Mouse (Mus musculus) MEL (cell line): ENCODE results near the gene Trmt61a. TPM values are rescaled to one million over a fixed set of nuclear protein-coding genes. Genes with fewer than 3 reads are reported as not detected.

Experiments
- DNase-seq: peaks from one replicate; pipeline ENCODE4 v3.0.0; 2011; ENCODE audit warnings: low read depth, low spot score
- H3K27ac ChIP-seq: 2 replicates; pipeline ENCODE4 v1.5.1; 2012; ENCODE audit warnings: low read depth, mild to moderate bottlenecking, control low read depth, low read length, moderate library complexity; ENCODE audit not compliant: control insufficient read depth
- H3K27me3 ChIP-seq, 2 experiments: fragments of 150-350 bp in 1 of 2; sonication (generic) in 1 of 2; 2 replicates each; pipeline ENCODE4 v1.6.1; 2012; ENCODE audit warnings: low read length in 2 of 2, mild to moderate bottlenecking in 2 of 2, improper control_type of control experiment in 1 of 2, moderate library complexity in 1 of 2; ENCODE audit not compliant: insufficient read depth in 2 of 2, control insufficient read depth in 1 of 2
- H3K36me3 ChIP-seq, 2 experiments: 2 replicates each; pipeline ENCODE4 v1.6.1; 2012 to 2014; ENCODE audit warnings: low read length in 2 of 2, improper control_type of control experiment in 1 of 2, inconsistent platforms in 1 of 2, mild to moderate bottlenecking in 1 of 2; ENCODE audit not compliant: insufficient read depth in 2 of 2, control insufficient read depth in 1 of 2
- H3K4me1 ChIP-seq, 2 experiments: fragments of 150-350 bp in 1 of 2; sonication (generic) in 1 of 2; 2 replicates each; pipeline ENCODE4 v1.6.1; 2012; ENCODE audit warnings: low read length in 2 of 2, improper control_type of control experiment in 1 of 2, mild to moderate bottlenecking in 1 of 2; ENCODE audit not compliant: insufficient read depth in 2 of 2, control insufficient read depth in 1 of 2
- H3K4me3 ChIP-seq, 2 experiments: fragments of 150-350 bp in 1 of 2; sonication (generic) in 1 of 2; 2 replicates each; pipeline ENCODE4 v1.5.1; 2012; ENCODE audit warnings: low read depth in 2 of 2, low read length in 2 of 2, mild to moderate bottlenecking in 2 of 2, moderate library complexity in 2 of 2, control low read depth in 1 of 2, improper control_type of control experiment in 1 of 2; ENCODE audit not compliant: control insufficient read depth in 1 of 2, insufficient read depth in 1 of 2
- H3K79me2 ChIP-seq: 2 replicates; pipeline ENCODE4 v1.6.1; 2012; ENCODE audit warnings: mild to moderate bottlenecking, low read length, moderate library complexity; ENCODE audit not compliant: control insufficient read depth, poor library complexity, insufficient read depth
- H3K9ac ChIP-seq: 2 replicates; pipeline ENCODE4 v1.6.1; 2012; ENCODE audit warnings: low read depth, mild to moderate bottlenecking, control low read depth, low read length, moderate library complexity; ENCODE audit not compliant: control insufficient read depth, poor library complexity, severe bottlenecking
- H3K9me3 ChIP-seq: fragments of 150-350 bp; sonication (generic); replicated peaks from 2 replicates; pipeline ENCODE4 v1.6.1; 2012; ENCODE audit warnings: mild to moderate bottlenecking, low read length, improper control_type of control experiment, moderate library complexity; ENCODE audit not compliant: insufficient read depth
- BHLHE40 ChIP-seq: IDR thresholded peaks from 2 replicates; pipeline ENCODE4 v1.6.1; 2012; ENCODE audit warnings: low read depth, mild to moderate bottlenecking, inconsistent platforms, low read length, improper control_type of control experiment, borderline replicate concordance
- CHD1 ChIP-seq: IDR thresholded peaks from 2 replicates; pipeline ENCODE4 v1.6.1; 2012; ENCODE audit warnings: low read depth, mild to moderate bottlenecking, inconsistent platforms, low read length, improper control_type of control experiment
- CTCF ChIP-seq, 3 experiments: IDR thresholded peaks in 2 of 3; conservative IDR thresholded peaks in 1 of 3; 2 replicates each; pipeline ENCODE4 v1.5.1; 2011 to 2012; ENCODE audit warnings: low read length in 3 of 3, low read depth in 2 of 3, mild to moderate bottlenecking in 2 of 3, improper control_type of control experiment in 1 of 3, inconsistent platforms in 1 of 3, mixed read lengths in 1 of 3, moderate library complexity in 1 of 3; ENCODE audit not compliant: control insufficient read depth in 1 of 3, insufficient read depth in 1 of 3, poor library complexity in 1 of 3, severe bottlenecking in 1 of 3
- E2F4 ChIP-seq: IDR thresholded peaks from 2 replicates; pipeline ENCODE4 v1.6.1; 2011; ENCODE audit warnings: low read depth, low read length, improper control_type of control experiment, borderline replicate concordance
- ELF1 ChIP-seq: IDR thresholded peaks from 2 replicates; pipeline ENCODE4 v1.6.1; 2014; ENCODE audit warnings: low read depth, mild to moderate bottlenecking, inconsistent platforms, low read length, improper control_type of control experiment, moderate library complexity
- EP300 ChIP-seq, 2 experiments: IDR thresholded peaks; 2 replicates each; pipeline ENCODE4 v1.6.1; 2011; ENCODE audit warnings: improper control_type of control experiment in 2 of 2, low read length in 2 of 2, low read depth in 1 of 2, mild to moderate bottlenecking in 1 of 2
- ETS1 ChIP-seq: IDR thresholded peaks from 2 replicates; pipeline ENCODE4 v1.6.1; 2012; ENCODE audit warnings: low read depth, mild to moderate bottlenecking, inconsistent platforms, low read length, improper control_type of control experiment, moderate library complexity
- GABPA ChIP-seq: IDR thresholded peaks from 2 replicates; pipeline ENCODE4 v1.6.1; 2012; ENCODE audit warnings: low read depth, mild to moderate bottlenecking, inconsistent platforms, low read length, improper control_type of control experiment, moderate library complexity
- GATA1 ChIP-seq: IDR thresholded peaks from 2 replicates; pipeline ENCODE4 v1.6.1; 2011; ENCODE audit warnings: low read depth, low read length, improper control_type of control experiment
- HCFC1 ChIP-seq: IDR thresholded peaks from 2 replicates; pipeline ENCODE4 v1.6.1; 2012; ENCODE audit warnings: low read depth, mild to moderate bottlenecking, inconsistent platforms, low read length, improper control_type of control experiment, moderate library complexity
- MAFK ChIP-seq: IDR thresholded peaks from 2 replicates; pipeline ENCODE4 v1.6.1; 2011; ENCODE audit warnings: low read depth, mild to moderate bottlenecking, low read length, improper control_type of control experiment, borderline replicate concordance
- MAX ChIP-seq: IDR thresholded peaks from 2 replicates; pipeline ENCODE4 v1.6.1; 2011; ENCODE audit warnings: low read length, improper control_type of control experiment
- MEF2A ChIP-seq: IDR thresholded peaks from 2 replicates; pipeline ENCODE4 v1.6.1; 2014; ENCODE audit warnings: low read depth, mild to moderate bottlenecking, inconsistent platforms, low read length, improper control_type of control experiment; ENCODE audit not compliant: poor library complexity, insufficient replicate concordance, severe bottlenecking; ENCODE audit errors: extremely low read depth
- MXI1 ChIP-seq: IDR thresholded peaks from 2 replicates; pipeline ENCODE4 v1.6.1; 2011; ENCODE audit warnings: mild to moderate bottlenecking, low read depth, low read length, improper control_type of control experiment
- MYB ChIP-seq: IDR thresholded peaks from 2 replicates; pipeline ENCODE4 v1.6.1; 2011; ENCODE audit warnings: mild to moderate bottlenecking, low read depth, low read length, improper control_type of control experiment
- NELFE ChIP-seq: IDR thresholded peaks from 2 replicates; pipeline ENCODE4 v1.6.1; 2011; ENCODE audit warnings: low read depth, low read length, improper control_type of control experiment
- NRF1 ChIP-seq: IDR thresholded peaks from 2 replicates; pipeline ENCODE4 v1.6.1; 2014; ENCODE audit warnings: low read depth, mild to moderate bottlenecking, inconsistent platforms, low read length, improper control_type of control experiment, moderate library complexity; ENCODE audit not compliant: poor library complexity, insufficient read depth, severe bottlenecking
- POLR2AphosphoS2 ChIP-seq: IDR thresholded peaks from 2 replicates; pipeline ENCODE4 v1.6.1; 2011; ENCODE audit warnings: low read length, improper control_type of control experiment
- POLR2AphosphoS5 ChIP-seq: IDR thresholded peaks from 2 replicates; pipeline ENCODE4 v1.6.1; 2012; ENCODE audit warnings: low read depth, borderline replicate concordance, mild to moderate bottlenecking, inconsistent platforms, low read length, moderate library complexity, mixed read lengths
- RAD21 ChIP-seq: IDR thresholded peaks from 2 replicates; pipeline ENCODE4 v1.6.1; 2011; ENCODE audit warnings: mild to moderate bottlenecking, low read depth, low read length, improper control_type of control experiment
- SIN3A ChIP-seq: IDR thresholded peaks from 2 replicates; pipeline ENCODE4 v1.6.1; 2012; ENCODE audit warnings: low read length, improper control_type of control experiment, inconsistent platforms
- SMC3 ChIP-seq: IDR thresholded peaks from 2 replicates; pipeline ENCODE4 v1.6.1; 2011; ENCODE audit warnings: low read depth, low read length, improper control_type of control experiment
- TAL1 ChIP-seq: IDR thresholded peaks from 2 replicates; pipeline ENCODE4 v1.6.1; 2012; ENCODE audit warnings: mild to moderate bottlenecking, inconsistent platforms, low read length, moderate library complexity, mixed read lengths
- TBP ChIP-seq: IDR thresholded peaks from 2 replicates; pipeline ENCODE4 v1.8.0; 2011; ENCODE audit warnings: low read depth, low read length, improper control_type of control experiment
- UBTF ChIP-seq: IDR thresholded peaks from 2 replicates; pipeline ENCODE4 v1.6.1; 2012; ENCODE audit warnings: low read depth, mild to moderate bottlenecking, inconsistent platforms, low read length, improper control_type of control experiment, moderate library complexity, borderline replicate concordance; ENCODE audit not compliant: insufficient read depth
- USF1 ChIP-seq: IDR thresholded peaks from 2 replicates; pipeline ENCODE4 v1.6.1; 2014; ENCODE audit warnings: low read depth, mild to moderate bottlenecking, inconsistent platforms, low read length, improper control_type of control experiment, moderate library complexity
- ZC3H11A ChIP-seq: IDR thresholded peaks from 2 replicates; pipeline ENCODE4 v1.6.1; 2012; ENCODE audit warnings: low read depth, mild to moderate bottlenecking, inconsistent platforms, low read length, improper control_type of control experiment
- polyA plus RNA-seq, 2 experiments: library from polyadenylated mRNA; stranded (reverse) in 1 of 2; unstranded in 1 of 2; fragments of >175 nt in 1 of 2; fragments of >200 nt in 1 of 2; gene quantifications; 2 replicates each; pipeline versions ENCODE4 v1.2.1 to v1.2.4; 2012; ENCODE audit warnings: low replicate concordance in 2 of 2, low read depth in 1 of 2; ENCODE audit not compliant: insufficient read length in 2 of 2, insufficient read depth in 1 of 2, missing spikeins in 1 of 2
- total RNA-seq: library from RNA; depleted of rRNA; stranded (reverse); fragments of 300-350 nt; gene quantifications from 2 replicates; pipeline ENCODE4 v1.2.3, GENCODE M21; 2012

The Trmt61a gene
- total and polyA plus RNA-seq, 3 experiments = 41.4 to 77.5 TPM; not detected in 1

- no peaks in the 10 kb centered on the region for H3K4me1 ChIP-seq
- H3K9ac ChIP-seq = no peak overlapping the region
- H3K36me3 ChIP-seq = peaks cover 0 to 5% of the 10 kb centered on the region in 2 experiments; a peak in 2 of 4 replicates
- H3K27ac ChIP-seq = no peak overlapping the region
- peak; percentile 76 for DNase-seq
- H3K27me3 ChIP-seq = no peaks in the 10 kb centered on the region
- no peak overlapping the region for H3K4me3 ChIP-seq
- H3K9me3 ChIP-seq = no peaks in the 10 kb centered on the region
- H3K79me2 ChIP-seq = no peaks in the 10 kb centered on the region
- TF ChIP-seq CTCF (IDR thresholded peaks at IDR 0.05 in 2 of 3, conservative IDR thresholded peaks at IDR 0.05 in 1 of 3; ENCODE audit: control insufficient read depth in 1 of 3, insufficient read depth in 1 of 3, low read depth in 2 of 3, low read length in 3 of 3, poor library complexity in 1 of 3, severe bottlenecking in 1 of 3) (peak; percentile 79 to 91 (median 86)), MEF2A (no peak), RAD21 (peak; percentile 60), SMC3 (peak; percentile 62)
Observed at GRCm38 (mm10) chr12:111653434-111653833, 24.5 kb upstream of the Trmt61a start.

- H3K27ac ChIP-seq = no peak overlapping the region
- no peak for DNase-seq
- TF ChIP-seq E2F4 = no peak
- no peak for TF ChIP-seq NELFE
- TF ChIP-seq EP300 (IDR thresholded peaks at IDR 0.05; ENCODE audit: low read depth in 1 of 2, low read length in 2 of 2) = no peak
- TF ChIP-seq MXI1 = no peak
- no peak for TF ChIP-seq MAFK
- TF ChIP-seq TBP = no peak
- no peak for TF ChIP-seq GATA1
- TF ChIP-seq USF1 = no peak
- TF ChIP-seq SMC3 = no peak
- TF ChIP-seq POLR2AphosphoS5 = no peak
- no peak for TF ChIP-seq CHD1
- H3K4me1 ChIP-seq = no peaks in the 10 kb centered on the region
- H3K36me3 ChIP-seq = peaks cover 0 to 3% of the 10 kb centered on the region in 2 experiments; a peak in 2 of 4 replicates
- H3K4me3 ChIP-seq = no peak overlapping the region
- no peaks in the 10 kb centered on the region for H3K79me2 ChIP-seq
- no peaks in the 10 kb centered on the region for H3K27me3 ChIP-seq
- no peak overlapping the region for H3K9ac ChIP-seq
- H3K9me3 ChIP-seq = no peaks in the 10 kb centered on the region
Observed at GRCm38 (mm10) chr12:111655695-111656094, 22.2 kb upstream of the Trmt61a start.

- Histone ChIP-seq H3K4me3 (no peak overlapping the region), H3K4me1 (peaks cover 0 to 5% of the 10 kb centered on the region in 2 experiments; a peak in 2 of 4 replicates), H3K36me3 (peaks cover 3 to 6% of the 10 kb centered on the region in 2 experiments)
- TF ChIP-seq ELF1 (no peak), SIN3A (no peak), POLR2AphosphoS2 (no peak), E2F4 (no peak), HCFC1 (no peak), NELFE (no peak), GABPA (no peak), ETS1 (no peak), UBTF (no peak), POLR2AphosphoS5 (no peak), MAX (no peak), NRF1 (no peak), TAL1 (no peak), BHLHE40 (no peak), ZC3H11A (no peak), MYB (no peak)
- TF ChIP-seq, all 39 proteins: peak for 0
- DNase-seq = no peak
- Histone ChIP-seq H3K27ac (no peak overlapping the region), H3K9ac (no peak overlapping the region), H3K9me3 (no peaks in the 10 kb centered on the region), H3K27me3 (no peaks in the 10 kb centered on the region), H3K79me2 (no peaks in the 10 kb centered on the region)
Observed at GRCm38 (mm10) chr12:111659331-111659730, 18.6 kb upstream of the Trmt61a start.
